Mouse (Mus musculus) effector memory CD4-positive, alpha-beta T cell, adult 5 months (primary cell): ENCODE data around the gene Flad1. TPM values are rescaled to one million over a fixed set of nuclear protein-coding genes. Genes with fewer than 3 reads are reported as not detected.

Source experiments
- polyA plus RNA-seq: library from polyadenylated mRNA; unstranded; fragments of 100-300 nt; shearing (Covaris generic); gene quantifications from one replicate; pipeline ENCODE4 v1.2.1, GENCODE M21; 2017

Gene Flad1
- polyA plus RNA-seq: 27.4 TPM

DNA sequence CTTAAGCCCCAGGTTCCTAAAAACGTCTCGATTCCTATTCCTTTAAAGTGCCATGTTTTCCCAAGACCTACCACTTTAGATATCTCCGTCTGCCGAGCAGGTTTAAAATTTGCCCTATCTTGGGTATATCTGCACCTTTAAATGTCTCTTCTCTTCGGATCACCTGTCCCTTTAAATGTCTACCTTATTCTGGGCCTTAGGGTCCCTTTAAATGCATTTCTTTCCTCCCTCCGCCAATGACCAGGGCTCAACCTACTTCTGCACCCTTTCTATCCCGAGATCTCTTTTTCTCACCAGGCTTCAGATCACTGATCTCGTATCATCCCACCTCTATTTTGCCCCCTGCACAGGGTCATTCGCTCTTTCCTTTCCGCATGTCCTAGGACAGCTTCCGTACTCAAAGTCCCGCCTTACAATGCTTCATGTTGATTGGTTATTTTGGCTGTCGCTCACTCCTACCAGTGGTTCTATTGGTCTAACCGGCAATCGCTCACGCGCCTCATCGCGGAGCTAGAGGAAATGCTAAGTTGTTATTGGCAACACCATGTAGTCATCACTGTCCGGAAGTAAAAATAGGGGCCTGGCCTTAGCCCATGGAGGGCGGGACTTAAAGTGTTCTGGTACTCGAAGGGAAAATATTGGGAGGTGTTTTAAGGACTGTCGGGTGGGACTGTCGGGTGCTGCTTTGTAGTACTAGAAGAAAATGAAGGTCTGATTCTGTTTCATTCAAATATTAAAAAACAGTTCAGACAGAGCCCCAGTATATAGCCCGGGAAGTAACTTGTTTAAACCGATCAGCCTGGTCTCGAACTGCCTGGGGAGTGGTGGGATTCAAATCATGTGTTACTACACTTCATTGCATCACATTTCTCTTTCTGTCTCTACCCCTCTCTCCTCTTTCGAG lies at the start of gene Flad1:
Flad1 (minus strand) TSS at position 381 of the 904 bp plus-strand sequence.

DNA sequence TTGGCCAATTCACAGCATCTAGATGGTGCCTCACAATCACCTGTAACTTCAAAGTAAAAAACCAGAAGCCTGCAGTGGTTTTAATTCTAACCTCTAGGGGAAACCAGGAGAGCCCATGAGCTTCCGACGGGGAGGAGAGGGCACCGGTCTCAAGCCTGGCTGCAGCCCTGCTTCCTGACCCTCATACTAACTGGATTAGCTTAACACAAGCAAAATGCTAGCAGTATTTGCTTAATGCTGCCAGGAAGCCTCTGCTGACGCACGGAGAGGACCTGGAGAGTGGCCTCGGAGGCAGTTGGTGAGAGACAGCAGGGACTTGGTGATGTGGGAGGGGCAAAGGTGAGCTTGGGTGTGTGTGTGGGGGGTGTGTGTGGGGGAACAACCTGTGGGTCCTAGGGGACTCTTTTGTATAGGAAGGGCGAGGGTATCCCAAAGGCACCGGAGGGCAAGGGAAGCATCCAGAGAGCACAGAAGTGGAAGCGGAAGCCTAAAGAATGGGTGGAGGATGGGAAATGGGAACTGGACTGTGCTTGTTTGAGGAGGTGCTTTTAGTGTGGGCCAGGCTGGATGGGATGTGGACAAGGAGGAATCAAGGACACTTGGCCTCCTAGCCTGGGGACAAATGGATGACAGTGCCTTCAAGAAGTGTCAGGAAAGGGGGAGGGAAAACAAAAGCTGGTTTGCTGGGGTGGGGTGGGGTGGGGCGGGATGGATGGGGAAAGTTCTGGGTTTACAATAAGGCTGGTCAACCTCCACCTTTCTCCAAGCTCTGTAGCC lies 42.9 kb upstream of the Flad1 start, which contains the start of gene Pmvk:
Pmvk (plus strand) TSS at position 141 of the 777 bp plus-strand sequence.

DNA sequence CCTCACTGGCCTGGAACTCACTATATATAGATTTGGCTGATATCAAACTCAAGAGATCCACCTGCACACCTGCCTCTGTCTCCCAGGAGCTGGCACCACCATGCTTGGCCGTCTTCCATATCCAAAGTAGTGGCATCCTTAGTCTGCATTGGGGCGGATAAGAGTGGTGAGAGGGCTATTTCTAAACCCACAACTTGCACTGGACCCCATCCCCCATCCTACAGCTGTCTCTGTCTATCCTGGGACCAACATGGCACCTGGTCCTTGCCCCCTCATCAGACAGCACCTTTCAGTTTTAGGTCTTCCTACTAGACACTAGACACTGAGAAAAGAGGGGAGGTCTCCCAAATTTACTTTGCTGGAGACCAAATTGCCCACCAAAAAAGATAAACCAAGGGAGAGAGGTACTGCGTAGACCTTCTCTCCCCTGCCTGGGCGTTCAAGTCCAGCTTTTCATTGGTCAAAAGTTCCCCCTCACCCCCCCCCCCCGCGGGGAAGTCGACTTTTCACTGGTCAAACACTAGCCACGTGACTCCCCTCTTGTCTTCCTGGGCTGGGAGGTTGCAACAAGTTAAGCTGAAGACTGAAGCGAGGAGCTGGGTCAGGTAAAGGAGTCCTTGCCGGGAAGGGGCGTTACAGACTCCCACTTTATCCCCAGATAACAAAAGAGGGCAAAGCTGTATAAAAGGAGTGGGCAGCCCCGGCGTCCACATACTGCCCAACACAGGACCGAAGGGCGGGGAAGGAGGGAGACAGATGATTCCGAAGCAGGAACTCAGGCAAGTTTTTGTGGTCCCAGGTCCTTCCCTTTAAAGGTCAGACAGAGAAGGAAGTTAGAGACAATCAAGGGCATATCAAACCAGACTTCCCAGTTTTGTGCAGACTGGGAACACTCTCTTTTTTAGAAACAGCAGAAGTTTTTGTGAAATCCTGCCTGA lies 24.8 kb upstream of the Flad1 start, which contains the start of gene Pbxip1:
Pbxip1 (plus strand) TSS at position 531 of the 938 bp plus-strand sequence.

DNA sequence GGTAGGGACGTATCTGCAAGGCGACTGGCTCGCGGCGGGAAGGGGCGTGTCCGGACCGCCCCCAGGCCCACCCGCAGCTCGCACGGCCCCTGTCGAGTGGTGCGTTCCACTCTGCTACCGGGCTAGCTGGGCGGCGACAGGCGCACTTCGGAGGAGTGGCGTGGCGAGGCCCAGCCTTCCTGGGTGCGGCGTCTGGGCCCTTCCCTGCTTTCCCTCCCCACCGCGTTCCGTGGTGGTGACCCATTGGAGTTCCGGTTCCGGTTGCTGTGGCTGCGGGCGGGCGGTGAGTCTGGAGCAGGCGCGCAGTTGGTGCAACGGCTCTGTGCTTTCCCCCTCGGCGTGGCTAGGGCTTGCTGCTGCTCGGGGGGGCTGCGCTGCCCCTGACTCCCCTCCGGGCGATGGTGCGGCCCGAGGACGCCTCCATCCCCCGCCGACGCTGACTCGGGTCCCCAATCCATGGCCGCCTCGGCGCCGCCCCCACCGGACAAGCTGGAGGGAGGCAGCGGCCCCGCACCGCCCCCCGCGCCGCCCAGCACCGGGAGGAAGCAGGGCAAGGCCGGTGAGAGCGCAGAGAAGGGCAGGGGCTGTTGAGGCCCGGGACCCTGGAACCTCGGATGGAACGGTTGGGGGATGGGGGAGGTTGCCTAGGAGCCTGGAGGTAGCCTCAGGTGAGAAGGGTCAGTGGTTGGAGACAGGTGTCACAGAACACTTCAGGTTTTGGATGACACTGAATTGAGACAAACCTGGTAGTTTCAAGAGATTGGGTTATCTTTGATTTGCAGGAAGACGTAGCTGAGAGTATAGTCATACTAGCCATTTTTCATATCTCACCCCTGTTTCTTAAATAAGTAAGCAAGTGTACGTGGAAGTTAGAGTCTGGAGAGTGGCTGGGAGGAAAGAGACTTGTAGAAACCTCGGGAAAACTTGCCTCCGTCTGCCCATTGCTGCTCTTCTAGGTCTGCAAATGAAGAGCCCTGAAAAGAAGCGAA lies 18.8 kb upstream of the Flad1 start, which contains the start of gene Pygo2:
Pygo2 (plus strand) TSS at position 44 of the 989 bp plus-strand sequence.

DNA sequence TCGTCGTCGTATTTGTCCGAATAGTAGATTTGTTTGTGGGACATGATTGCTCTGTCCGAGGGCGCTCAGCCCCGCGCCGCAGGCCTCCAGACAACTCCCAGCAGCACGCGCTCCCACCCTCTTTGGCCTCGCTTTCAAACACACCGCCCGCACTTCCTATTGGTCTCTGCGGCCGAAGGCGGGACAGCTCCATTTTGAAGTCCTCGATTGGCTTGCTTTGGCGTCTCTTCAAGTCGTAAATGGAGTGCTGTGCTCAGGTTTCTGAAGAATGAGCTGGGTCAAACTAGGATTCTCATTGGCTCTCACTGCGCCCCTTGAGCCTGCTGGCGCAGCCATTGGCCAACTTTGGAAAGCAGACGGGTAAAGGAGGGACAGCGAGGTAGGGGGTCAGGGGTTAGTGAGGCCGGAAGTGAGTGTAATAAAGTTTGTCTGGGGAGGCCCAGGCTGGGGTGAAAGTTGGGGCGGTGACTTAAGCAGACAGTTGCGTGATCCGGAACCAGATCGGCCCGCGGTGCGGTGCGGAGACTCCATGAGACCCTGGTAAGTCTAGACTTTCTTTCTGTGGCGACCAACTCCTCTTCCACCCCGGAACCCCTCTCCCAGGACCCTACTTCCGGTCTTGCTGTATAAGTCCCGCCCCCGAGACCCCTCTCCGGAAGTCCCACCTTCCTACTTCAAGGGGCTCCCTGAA lies 6.6 kb upstream of the Flad1 start, which contains the start of the genes Cks1b and Shc1:
Cks1b (minus strand) TSS at position 214 of the 691 bp plus-strand sequence.
Shc1 (plus strand) TSS at position 274 of the 691 bp plus-strand sequence.

DNA sequence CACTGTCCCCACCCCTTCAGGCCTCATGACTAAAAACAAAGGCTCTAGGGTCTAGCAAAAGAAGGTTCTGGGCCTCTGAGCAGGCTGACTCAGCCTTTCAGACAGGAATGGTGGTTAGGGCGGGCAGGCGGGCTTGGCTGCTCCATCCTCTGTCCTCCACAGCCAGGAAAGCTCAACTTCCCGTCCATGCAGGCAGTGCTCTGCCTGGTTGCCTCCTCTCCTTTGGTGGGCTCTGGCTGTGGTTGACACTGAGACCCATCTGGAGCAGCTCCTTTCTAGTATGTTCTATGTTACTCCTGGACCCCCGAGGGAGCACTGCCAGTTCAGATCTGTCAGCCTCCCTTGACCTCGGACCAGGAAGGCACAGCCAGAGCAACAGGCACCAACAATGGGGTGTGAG lies 9.0 kb downstream of the Flad1 start, which contains the start of gene Lenep:
Lenep (minus strand) TSS at position 101 of the 400 bp plus-strand sequence.

DNA sequence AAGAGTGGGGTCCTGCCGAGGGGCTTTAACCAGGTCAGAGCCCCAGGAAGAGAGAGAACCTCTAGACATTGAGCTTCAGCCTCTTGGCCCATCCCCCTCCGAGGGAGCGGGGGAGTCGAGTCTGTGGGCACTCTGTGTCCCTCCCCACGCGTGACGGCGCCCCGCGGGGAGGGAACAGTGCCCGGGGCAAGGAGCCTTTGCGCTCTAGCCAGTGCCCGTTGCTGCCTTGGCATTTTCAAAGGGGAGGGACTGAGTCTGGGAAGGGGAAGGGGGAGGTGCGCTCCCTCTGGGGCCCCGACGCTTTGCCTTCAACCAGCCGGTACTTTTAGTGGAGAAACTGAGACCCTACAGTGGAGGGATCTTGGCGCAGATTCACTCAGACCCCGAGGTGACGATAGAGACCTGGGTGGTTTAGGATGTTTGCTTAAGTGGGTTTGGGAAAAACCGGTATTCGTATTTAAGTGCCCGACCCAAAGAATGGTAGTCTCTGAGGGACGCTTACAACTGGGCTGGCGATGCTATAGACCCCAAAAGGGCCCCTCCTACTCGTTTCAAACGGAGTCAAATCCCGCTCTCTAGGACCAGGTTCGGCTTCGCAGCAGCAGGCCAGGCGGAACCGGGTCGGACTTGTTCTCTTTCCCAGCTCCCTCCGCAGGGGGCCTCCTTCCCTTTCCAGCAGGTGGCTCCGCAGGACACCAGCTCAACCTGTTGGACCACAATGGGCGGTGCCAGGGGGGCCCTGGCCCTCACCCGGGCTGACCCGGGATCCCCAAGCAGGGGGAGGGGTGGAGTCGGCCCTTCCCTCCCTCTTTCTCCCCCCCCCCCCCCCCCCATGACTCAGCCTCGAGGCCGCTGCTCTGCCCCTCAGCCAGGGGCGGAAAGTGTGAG lies 17.4 kb downstream of the Flad1 start, which contains the start of gene Zbtb7b:
Zbtb7b (minus strand) TSS at position 771 of the 888 bp plus-strand sequence.

DNA sequence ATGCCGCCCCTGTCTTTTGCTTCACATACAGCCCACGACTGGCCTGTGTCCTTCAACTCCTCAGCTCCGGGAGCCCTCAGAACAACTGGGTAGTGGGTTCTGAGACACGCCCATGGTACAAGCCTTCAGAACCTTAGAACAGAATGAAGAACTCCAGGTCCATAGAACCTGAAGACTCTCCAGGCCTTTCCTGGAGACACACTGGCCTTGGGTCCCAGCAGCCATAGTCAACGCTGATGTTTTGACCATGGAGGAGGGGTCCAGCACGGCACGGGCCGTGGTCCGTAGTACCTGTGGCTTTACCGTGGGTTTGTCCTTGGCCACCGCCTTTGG lies 46.6 kb downstream of the Flad1 start, which contains the start of gene Dcst1:
Dcst1 (minus strand) TSS at position 101 of the 333 bp plus-strand sequence.

DNA sequence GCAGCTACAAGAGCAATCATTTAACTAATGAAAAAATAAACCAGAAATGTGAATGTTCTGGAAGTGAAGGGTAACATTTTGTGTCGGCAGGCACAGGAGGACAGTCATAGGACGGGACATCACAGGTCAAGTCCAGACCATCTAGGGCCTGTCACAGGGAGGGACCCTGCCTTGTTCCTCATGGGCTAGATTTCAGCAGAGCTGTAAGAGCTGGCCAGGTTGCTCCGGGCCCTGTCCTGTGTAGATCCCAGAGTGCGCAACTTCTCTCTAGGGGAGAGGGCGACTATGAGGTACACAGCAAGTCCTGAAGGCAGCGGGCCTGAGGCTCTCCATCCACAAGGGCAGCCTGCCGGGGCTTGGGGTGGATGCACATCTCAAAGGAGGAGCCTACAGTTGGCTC lies 50.0 kb downstream of the Flad1 start, which contains the start of gene Dcst2:
Dcst2 (plus strand) TSS at position 301 of the 400 bp plus-strand sequence.

Other genes with a start within 250 kb of the Flad1 start
- 86.6 TPM for gene Clk2, start 247.1 kb downstream of the Flad1 start, polyA plus RNA-seq
- gene Scamp3, start 234.4 kb downstream of the Flad1 start, polyA plus RNA-seq: 232 TPM
- gene Fam189b, start 228.7 kb downstream of the Flad1 start, polyA plus RNA-seq: 94.4 TPM
- gene Gba, start 208.9 kb downstream of the Flad1 start, polyA plus RNA-seq: 79.2 TPM
- gene Thbs3, start 196.7 kb downstream of the Flad1 start, polyA plus RNA-seq: 1.6 TPM
- 87.7 TPM for gene Mtx1, start 184.8 kb downstream of the Flad1 start, polyA plus RNA-seq
- gene Muc1, start 182.8 kb downstream of the Flad1 start, polyA plus RNA-seq: 7.2 TPM
- gene Krtcap2, start 165.9 kb downstream of the Flad1 start, polyA plus RNA-seq: 192 TPM
- 2.7 TPM for gene Trim46, start 165.6 kb downstream of the Flad1 start, polyA plus RNA-seq
- gene Dpm3, start 152.5 kb downstream of the Flad1 start, polyA plus RNA-seq: 74.3 TPM
- 132 TPM for gene Slc50a1, start 141.3 kb downstream of the Flad1 start, polyA plus RNA-seq
- 0.26 TPM for gene Efna1, start 130.7 kb downstream of the Flad1 start, polyA plus RNA-seq
- not detected for gene Efna3, start 88.9 kb downstream of the Flad1 start, polyA plus RNA-seq
- not detected for gene Efna4, start 73.8 kb downstream of the Flad1 start, polyA plus RNA-seq
- gene Adam15, start 61.9 kb downstream of the Flad1 start, polyA plus RNA-seq: 21.7 TPM
- not detected for gene Dcst2, start 49.9 kb downstream of the Flad1 start, polyA plus RNA-seq
- gene Dcst1, start 46.6 kb downstream of the Flad1 start, polyA plus RNA-seq: 0.37 TPM
- 17.3 TPM for gene Zbtb7b, start 17.1 kb downstream of the Flad1 start, polyA plus RNA-seq
- not detected for gene Lenep, start 9.1 kb downstream of the Flad1 start, polyA plus RNA-seq
- gene Cks1b, start 6.5 kb upstream of the Flad1 start, polyA plus RNA-seq: 10.5 TPM
- gene Shc1, start 6.6 kb upstream of the Flad1 start, polyA plus RNA-seq: 69.1 TPM
- gene Pygo2, start 18.3 kb upstream of the Flad1 start, polyA plus RNA-seq: 37.8 TPM
- gene Pbxip1, start 24.8 kb upstream of the Flad1 start, polyA plus RNA-seq: 100 TPM
- 14.1 TPM for gene Pmvk, start 42.7 kb upstream of the Flad1 start, polyA plus RNA-seq
- not detected for gene Kcnn3, start 108.3 kb upstream of the Flad1 start, polyA plus RNA-seq